In the genomic region with DNA sequence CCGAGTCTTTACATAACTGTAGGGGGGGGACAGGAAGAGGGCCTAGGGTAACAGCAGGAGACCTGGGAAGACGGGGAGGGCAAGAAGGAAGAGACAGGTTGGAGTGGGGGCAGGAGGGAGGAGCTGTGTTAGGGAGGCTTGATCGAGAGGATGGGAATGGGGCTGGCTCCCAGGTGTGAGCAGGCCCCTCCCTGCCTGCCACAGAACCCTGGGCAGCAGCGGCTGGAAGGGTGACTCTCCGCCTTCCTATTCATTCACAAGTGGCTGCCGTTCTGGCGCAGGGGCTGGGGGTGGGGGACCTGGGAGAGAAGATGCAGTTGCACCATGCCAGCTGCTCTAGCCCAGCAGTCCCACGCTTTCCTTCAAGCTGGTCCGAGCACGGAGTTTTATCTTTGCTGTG, we compare ENCODE assay signal across 8 mouse cellular contexts. TPM values are rescaled to one million over a fixed set of nuclear protein-coding genes. Genes with fewer than 3 reads are reported as not detected.
DNase-seq lines count a peak whose midpoint lies in the region; ATAC-seq and TF ChIP-seq lines count a peak whose summit lies in the region.

No protein-coding gene starts in this region.

- no peaks in the 10 kb centered on the region for H3K27me3 ChIP-seq in forebrain, embryonic 14.5 days (replicated peaks; ENCODE audit: control insufficient read depth, insufficient read depth, low read length)
- H3K27me3 ChIP-seq in limb, embryonic 10.5 days (ENCODE audit: low read depth, poor library complexity, severe bottlenecking) = peaks cover 48% of the 10 kb centered on the region
- H3K27me3 ChIP-seq in midbrain, postnatal 0 days (ENCODE audit: insufficient read depth, low read length) = no peaks in the 10 kb centered on the region

- H3K36me3 ChIP-seq in forebrain, embryonic 14.5 days (ENCODE audit: control insufficient read depth, insufficient read depth, low read length) = no peaks in the 10 kb centered on the region
- H3K36me3 ChIP-seq in limb, embryonic 10.5 days = no peaks in the 10 kb centered on the region
- no peaks in the 10 kb centered on the region for H3K36me3 ChIP-seq in midbrain, postnatal 0 days (ENCODE audit: insufficient read depth, low read length)

- no peak overlapping the region for H3K27ac ChIP-seq in forebrain, embryonic 14.5 days (ENCODE audit: low read depth, low read length)
- H3K27ac ChIP-seq in limb, embryonic 10.5 days = no peak overlapping the region
- no peak overlapping the region for H3K27ac ChIP-seq in midbrain, postnatal 0 days (ENCODE audit: low read depth, low read length)

- peak; percentile 47 for ATAC-seq in forebrain, embryonic 14.5 days
- ATAC-seq in midbrain, postnatal 0 days (ENCODE audit: low FRiP score) = 0 out of 2 replicates have a peak, but pooled peaks have one; percentile 4
- ATAC-seq in inflammation-experienced regulatory T-cells, adult 6 months = no peak

- WGBS in forebrain, embryonic 14.5 days = 5% methylated on average over 10 of the region's 10 CpGs
- 5% methylated on average over 10 of the region's 10 CpGs for WGBS in limb, embryonic 10.5 days
- WGBS in midbrain, postnatal 0 days = 6% methylated on average over 10 of the region's 10 CpGs

- H3K4me2 ChIP-seq in forebrain, embryonic 14.5 days (ENCODE audit: low read length) = peak overlapping the region; percentile 43
- peak overlapping the region; percentile 22 for H3K4me2 ChIP-seq in midbrain, postnatal 0 days (ENCODE audit: low read depth, low read length, poor library complexity, severe bottlenecking)

- no peaks in the 10 kb centered on the region for H3K9me3 ChIP-seq in forebrain, embryonic 14.5 days (replicated peaks; ENCODE audit: control insufficient read depth, low read length)
- no peaks in the 10 kb centered on the region for H3K9me3 ChIP-seq in limb, embryonic 10.5 days (replicated peaks)
- no peaks in the 10 kb centered on the region for H3K9me3 ChIP-seq in midbrain, postnatal 0 days (ENCODE audit: low read length)

- H3K4me1 ChIP-seq in forebrain, embryonic 14.5 days (ENCODE audit: control insufficient read depth, insufficient read depth, low read length) = peaks cover 23% of the 10 kb centered on the region
- H3K4me1 ChIP-seq in limb, embryonic 10.5 days = peaks cover 32% of the 10 kb centered on the region
- H3K4me1 ChIP-seq in midbrain, postnatal 0 days (ENCODE audit: insufficient read depth, low read length) = 0 out of 2 replicates have a peak, but pooled peaks cover 7% of the 10 kb centered on the region

- TF ChIP-seq CTCF in midbrain, postnatal 0 days (IDR thresholded peaks at IDR 0.05) = no peak

- peak overlapping the region; percentile 30 for H3K9ac ChIP-seq in forebrain, embryonic 14.5 days (ENCODE audit: low read length)
- H3K9ac ChIP-seq in midbrain, postnatal 0 days (replicated peaks; ENCODE audit: low read length, poor library complexity, severe bottlenecking) = no peak overlapping the region

- H3K4me3 ChIP-seq in forebrain, embryonic 14.5 days (ENCODE audit: low read depth, low read length) = peak overlapping the region; percentile 9; the same call in 1 of the 2 replicates
- H3K4me3 ChIP-seq in limb, embryonic 10.5 days = peak overlapping the region; percentile 24
- H3K4me3 ChIP-seq in midbrain, postnatal 0 days (ENCODE audit: low read depth, low read length) = no peak overlapping the region

- peak; percentile 19 for DNase-seq in gastrocnemius, adult 18-20 months (ENCODE audit: low spot score)
- no peak for DNase-seq in gastrocnemius, postnatal 25 days
- peak; percentile 36 for DNase-seq in Muller cell, postnatal 12 days (ENCODE audit: inconsistent ontology term)
- DNase-seq in forebrain, embryonic 14.5 days (ENCODE audit: low spot score) = peak; percentile 22
- no peak for DNase-seq in limb, embryonic 10.5 days (ENCODE audit: low spot score)
- DNase-seq in midbrain, postnatal 0 days (ENCODE audit: low spot score) = peak; percentile 37
- no peak for DNase-seq in urinary bladder, adult 2 months (ENCODE audit: low spot score)

RNA-seq across cellular contexts. Expression of a gene that starts 0.5 kb away (rescaled TPM):
- total RNA-seq in gastrocnemius, adult 18-20 months (2021) = 100 to 1,000 TPM in 1 of 2 experiments, 10 to 100 TPM in 1; 99.4 to 107 TPM
- total RNA-seq in gastrocnemius, postnatal 25 days (2021) = 10 to 100 TPM; 43.8 to 52.8 TPM
- 1.0 and 1.4 TPM in 2 replicates for polyA plus RNA-seq in forebrain, embryonic 14.5 days (2014; fragmentation: Nextera tagmentation; extraction: Ambion mirVana)
- 0.15 TPM in 1 of 2 replicates, not detected in the other for polyA plus RNA-seq in limb, embryonic 10.5 days (2016; fragmentation: Nextera tagmentation; extraction: Ambion mirVana)
- total RNA-seq in midbrain, postnatal 0 days (2014; rRNA removed) = 0.42 and 0.60 TPM in 2 replicates
- polyA plus RNA-seq in midbrain, postnatal 0 days (2015; fragmentation: Nextera tagmentation; extraction: Ambion mirVana) = 0.12 and 0.25 TPM in 2 replicates
- polyA plus RNA-seq in inflammation-experienced regulatory T-cells, adult 6 months (2017; shearing (Covaris generic)) = 10 to 100 TPM in 2 of 3 experiments, 1 to 10 TPM in 1; 5.4 to 13.2 (median 13.1) TPM
- polyA plus RNA-seq in urinary bladder, adult 2 months (2012; rRNA removed) = 12.8 and 13.3 TPM in 2 replicates

RNA-seq across cellular contexts. Expression of a gene that starts 10.9 kb away (rescaled TPM):
- not detected for total RNA-seq in gastrocnemius, adult 18-20 months (2021)
- total RNA-seq in gastrocnemius, postnatal 25 days (2021) = not detected
- polyA plus RNA-seq in forebrain, embryonic 14.5 days (2014; fragmentation: Nextera tagmentation; extraction: Ambion mirVana) = 1.5 TPM in 2 replicates
- 0.15 and 0.54 TPM in 2 replicates for polyA plus RNA-seq in limb, embryonic 10.5 days (2016; fragmentation: Nextera tagmentation; extraction: Ambion mirVana)
- 1.7 and 2.8 TPM in 2 replicates for total RNA-seq in midbrain, postnatal 0 days (2014; rRNA removed)
- polyA plus RNA-seq in midbrain, postnatal 0 days (2015; fragmentation: Nextera tagmentation; extraction: Ambion mirVana) = 1.7 and 2.2 TPM in 2 replicates
- not detected for polyA plus RNA-seq in inflammation-experienced regulatory T-cells, adult 6 months (2017; shearing (Covaris generic))
- 0.31 and 0.40 TPM in 2 replicates for polyA plus RNA-seq in urinary bladder, adult 2 months (2012; rRNA removed)

RNA-seq across cellular contexts. Expression of a gene that starts 25.2 kb away (rescaled TPM):
- total RNA-seq in gastrocnemius, adult 18-20 months (2021) = under 1 TPM; 0.25 to 0.28 TPM
- under 1 TPM; 0.11 to 0.13 TPM for total RNA-seq in gastrocnemius, postnatal 25 days (2021)
- polyA plus RNA-seq in forebrain, embryonic 14.5 days (2014; fragmentation: Nextera tagmentation; extraction: Ambion mirVana) = 0.33 and 0.42 TPM in 2 replicates
- polyA plus RNA-seq in limb, embryonic 10.5 days (2016; fragmentation: Nextera tagmentation; extraction: Ambion mirVana) = not detected in 2 replicates
- 1.6 and 1.8 TPM in 2 replicates for total RNA-seq in midbrain, postnatal 0 days (2014; rRNA removed)
- 1.5 TPM in 2 replicates for polyA plus RNA-seq in midbrain, postnatal 0 days (2015; fragmentation: Nextera tagmentation; extraction: Ambion mirVana)
- polyA plus RNA-seq in inflammation-experienced regulatory T-cells, adult 6 months (2017; shearing (Covaris generic)) = 1 to 10 TPM in 2 of 3 experiments, under 1 TPM in 1; 0.45 to 2.3 (median 1.5) TPM
- 0.06 and 0.10 TPM in 2 replicates for polyA plus RNA-seq in urinary bladder, adult 2 months (2012; rRNA removed)

RNA-seq across cellular contexts. Expression of a gene that starts 31.2 kb away (rescaled TPM):
- total RNA-seq in gastrocnemius, adult 18-20 months (2021) = not detected
- total RNA-seq in gastrocnemius, postnatal 25 days (2021) = under 1 TPM in 1 of 2 experiments, not detected in 1; 0.28 TPM
- polyA plus RNA-seq in forebrain, embryonic 14.5 days (2014; fragmentation: Nextera tagmentation; extraction: Ambion mirVana) = 0.80 and 0.86 TPM in 2 replicates
- not detected in 2 replicates for polyA plus RNA-seq in limb, embryonic 10.5 days (2016; fragmentation: Nextera tagmentation; extraction: Ambion mirVana)
- 0.16 TPM in 1 of 2 replicates, not detected in the other for total RNA-seq in midbrain, postnatal 0 days (2014; rRNA removed)
- not detected in 2 replicates for polyA plus RNA-seq in midbrain, postnatal 0 days (2015; fragmentation: Nextera tagmentation; extraction: Ambion mirVana)
- polyA plus RNA-seq in inflammation-experienced regulatory T-cells, adult 6 months (2017; shearing (Covaris generic)) = not detected
- not detected in 2 replicates for polyA plus RNA-seq in urinary bladder, adult 2 months (2012; rRNA removed)

RNA-seq across cellular contexts. Expression of a gene that starts 40.0 kb away (rescaled TPM):
- 1 to 10 TPM; 5.2 to 7.0 TPM for total RNA-seq in gastrocnemius, adult 18-20 months (2021)
- 1 to 10 TPM; 1.5 to 2.0 TPM for total RNA-seq in gastrocnemius, postnatal 25 days (2021)
- polyA plus RNA-seq in forebrain, embryonic 14.5 days (2014; fragmentation: Nextera tagmentation; extraction: Ambion mirVana) = 59.8 and 61.9 TPM in 2 replicates
- 5.1 and 6.6 TPM in 2 replicates for polyA plus RNA-seq in limb, embryonic 10.5 days (2016; fragmentation: Nextera tagmentation; extraction: Ambion mirVana)
- 12.0 and 18.5 TPM in 2 replicates for total RNA-seq in midbrain, postnatal 0 days (2014; rRNA removed)
- polyA plus RNA-seq in midbrain, postnatal 0 days (2015; fragmentation: Nextera tagmentation; extraction: Ambion mirVana) = 39.5 and 40.3 TPM in 2 replicates
- polyA plus RNA-seq in inflammation-experienced regulatory T-cells, adult 6 months (2017; shearing (Covaris generic)) = 10 to 100 TPM in 1 of 3 experiments, 1 to 10 TPM in 2; 4.8 to 11.2 (median 7.8) TPM
- polyA plus RNA-seq in urinary bladder, adult 2 months (2012; rRNA removed) = 2.2 and 2.3 TPM in 2 replicates

Comparison
In these comparisons a context has a peak if more than half of its experiments do, and no peak if none do; other contexts are left out.
1. DNase-seq: peak in gastrocnemius, adult 18-20 months (single experiment), Muller cell, postnatal 12 days (single experiment), forebrain, embryonic 14.5 days (single experiment) and midbrain, postnatal 0 days (single experiment); none in gastrocnemius, postnatal 25 days (single experiment), limb, embryonic 10.5 days (single experiment) and urinary bladder, adult 2 months (single experiment).